Mouse (Mus musculus): Measurements from ENCODE around the gene Hs2st1. TPM values are rescaled to one million over a fixed set of nuclear protein-coding genes. Genes with fewer than 3 reads are reported as not detected.

Gene Hs2st1
- 44.0 TPM for polyA plus RNA-seq (2021)

- in situ Hi-C loops (cut with MboI; ENCODE audit: low pct_unique_long_range_greater_than_20kb), result loop anchor here (5.0 kb wide), 2 partner anchors 37 to 97 kb away; no protein-coding TSS in a partner anchor
- no peak for TF ChIP-seq CTCF (IDR thresholded peaks at IDR 0.05)
- DNase-seq (ENCODE audit: low read depth, low spot score), result peak; percentile 100
- POLR2A ChIA-PET, result interaction anchor here (0.9 to 1.3 kb wide), 3 partner anchors 12 to 16 kb away, joined by 4 to 5 read pairs (median 4); no protein-coding TSS in a partner anchor
- CTCF ChIA-PET, result interaction anchor here (0.9 to 7.2 kb wide), 6 partner anchors 15 to 64 kb away, joined by 3 to 74 read pairs (median 6); no protein-coding TSS in a partner anchor
- H3K27me3 ChIP-seq, result no peaks in the 10 kb centered on the region
- ATAC-seq, result peak; percentile 96
Measured at GRCm38 (mm10) chr3:144570047-144570815, at the start of gene Hs2st1, which contains the start of gene Selenof. TSS of gene Hs2st1 (minus strand) at chr3:144570181. TSS of gene Selenof (plus strand) at chr3:144570304.

- TF ChIP-seq CTCF (IDR thresholded peaks at IDR 0.05), result no peak
- no peaks in the 10 kb centered on the region for H3K27me3 ChIP-seq
- ChIA-PET POLR2A (interaction anchor here (0.6 to 1.3 kb wide), 2 partner anchors 15 to 52 kb away, joined by 3 to 4 read pairs; no protein-coding TSS in a partner anchor), CTCF (interaction anchor here (0.7 to 5.1 kb wide), 29 partner anchors 8 to 172 kb away, joined by 3 to 35 read pairs (median 5); partner anchors contain the start of genes Hs2st1 and Selenof)
- in situ Hi-C loops (cut with MboI; ENCODE audit: low pct_unique_long_range_greater_than_20kb), result loop anchor here (5.0 kb wide), 3 partner anchors 85 to 165 kb away; no protein-coding TSS in a partner anchor
- DNase-seq (ENCODE audit: low read depth, low spot score), result no peak
- ATAC-seq, result no peak
Measured at GRCm38 (mm10) chr3:144617633-144618180, 47.7 kb upstream of the Hs2st1 start.

- POLR2A ChIA-PET, result no interaction called here
- in situ Hi-C loops (cut with MboI; ENCODE audit: low pct_unique_long_range_greater_than_20kb), result loop anchor here (5.0 kb wide), 3 partner anchors 85 to 165 kb away; no protein-coding TSS in a partner anchor
- DNase-seq (ENCODE audit: low read depth, low spot score) (no peak), ATAC-seq (peak; percentile 97)
- no peaks in the 10 kb centered on the region for H3K27me3 ChIP-seq
- peak; percentile 99 for TF ChIP-seq CTCF (IDR thresholded peaks at IDR 0.05)
- CTCF ChIA-PET, result interaction anchor here (0.5 to 5.1 kb wide), 35 partner anchors 9 to 171 kb away, joined by 3 to 35 read pairs (median 4); partner anchors contain the start of genes Hs2st1 and Selenof
Measured at GRCm38 (mm10) chr3:144616654-144617425, 46.9 kb upstream of the Hs2st1 start.

GRCm38 (mm10) chr3:144615459-144615858, 45.5 kb upstream of the Hs2st1 start:
- POLR2A ChIA-PET, result interaction anchor here (0.9 kb wide), 1 partner anchor 79 kb away, joined by 3 read pairs; no protein-coding TSS in a partner anchor
- no peaks in the 10 kb centered on the region for H3K27me3 ChIP-seq
- CTCF ChIA-PET, result interaction anchor here (1.8 to 5.1 kb wide), 4 partner anchors 10 to 84 kb away, joined by 4 to 26 read pairs (median 6); no protein-coding TSS in a partner anchor
- DNase-seq (ENCODE audit: low read depth, low spot score) (no peak), ATAC-seq (no peak)
- in situ Hi-C loops (cut with MboI; ENCODE audit: low pct_unique_long_range_greater_than_20kb), result loop anchor here (5.0 kb wide), 3 partner anchors 83 to 163 kb away; no protein-coding TSS in a partner anchor
- no peak for TF ChIP-seq CTCF (IDR thresholded peaks at IDR 0.05)

GRCm38 (mm10) chr3:144614698-144615097, 44.7 kb upstream of the Hs2st1 start:
- in situ Hi-C loops (cut with MboI; ENCODE audit: low pct_unique_long_range_greater_than_20kb), result loop anchor here (5.0 kb wide), 3 partner anchors 82 to 162 kb away; no protein-coding TSS in a partner anchor
- TF ChIP-seq CTCF (IDR thresholded peaks at IDR 0.05), result no peak
- H3K27me3 ChIP-seq, result no peaks in the 10 kb centered on the region
- DNase-seq (ENCODE audit: low read depth, low spot score) (no peak), ATAC-seq (no peak)
- ChIA-PET POLR2A (interaction anchor here (0.9 kb wide), 1 partner anchor 80 kb away, joined by 3 read pairs; no protein-coding TSS in a partner anchor), CTCF (interaction anchor here (1.8 to 5.1 kb wide), 4 partner anchors 9 to 83 kb away, joined by 4 to 26 read pairs (median 6); no protein-coding TSS in a partner anchor)

GRCm38 (mm10) chr3:144614277-144614676, 44.3 kb upstream of the Hs2st1 start:
- ChIA-PET CTCF (interaction anchor here (0.7 to 5.1 kb wide), 4 partner anchors 9 to 83 kb away, joined by 4 to 26 read pairs (median 5); no protein-coding TSS in a partner anchor), POLR2A (interaction anchor here (0.9 kb wide), 1 partner anchor 80 kb away, joined by 3 read pairs; no protein-coding TSS in a partner anchor)
- in situ Hi-C loops (cut with MboI; ENCODE audit: low pct_unique_long_range_greater_than_20kb), result no loop called here
- no peaks in the 10 kb centered on the region for H3K27me3 ChIP-seq
- no peak for DNase-seq (ENCODE audit: low read depth, low spot score)
- TF ChIP-seq CTCF (IDR thresholded peaks at IDR 0.05), result no peak
- ATAC-seq, result no peak

- no peak for TF ChIP-seq CTCF (IDR thresholded peaks at IDR 0.05)
- in situ Hi-C loops (cut with MboI; ENCODE audit: low pct_unique_long_range_greater_than_20kb), result no loop called here
- ATAC-seq, result no peak
Measured at GRCm38 (mm10) chr3:144612382-144612781, 42.4 kb upstream of the Hs2st1 start.

GRCm38 (mm10) chr3:144611626-144612271, 41.8 kb upstream of the Hs2st1 start:
- CTCF ChIA-PET, result interaction anchor here (1.1 to 3.4 kb wide), 3 partner anchors 8 to 158 kb away, joined by 3 to 8 read pairs (median 3); no protein-coding TSS in a partner anchor
- in situ Hi-C loops (cut with MboI; ENCODE audit: low pct_unique_long_range_greater_than_20kb), result no loop called here
- no peaks in the 10 kb centered on the region for H3K27me3 ChIP-seq
- DNase-seq (ENCODE audit: low read depth, low spot score), result no peak
- TF ChIP-seq CTCF (IDR thresholded peaks at IDR 0.05), result no peak
- POLR2A ChIA-PET, result no interaction called here
- ATAC-seq, result no peak

More at GRCm38 (mm10) chr3:144612382-144612781, 42.4 kb upstream of the Hs2st1 start:
- DNase-seq (ENCODE audit: low read depth, low spot score), result no peak
- ChIA-PET CTCF (interaction anchor here (1.0 to 1.7 kb wide), 3 partner anchors 8 to 159 kb away, joined by 3 read pairs; partner anchors contain the start of gene Sh3glb1), POLR2A (no interaction called here)
- H3K27me3 ChIP-seq, result no peaks in the 10 kb centered on the region

- CTCF ChIA-PET, result interaction anchor here (1.3 to 3.4 kb wide), 3 partner anchors 12 to 157 kb away, joined by 3 to 8 read pairs (median 3); no protein-coding TSS in a partner anchor
- H3K27me3 ChIP-seq, result no peaks in the 10 kb centered on the region
- no peak for TF ChIP-seq CTCF (IDR thresholded peaks at IDR 0.05)
- no peak for DNase-seq (ENCODE audit: low read depth, low spot score)
- ATAC-seq, result no peak
- in situ Hi-C loops (cut with MboI; ENCODE audit: low pct_unique_long_range_greater_than_20kb), result no loop called here
- POLR2A ChIA-PET, result no interaction called here
Measured at GRCm38 (mm10) chr3:144610759-144611158, 40.8 kb upstream of the Hs2st1 start.
